Mouse (Mus musculus) megakaryocyte-erythroid progenitor cell, adult 5-6 weeks (primary cell): ENCODE measurements around the gene Tsc22d2. TPM values are rescaled to one million over a fixed set of nuclear protein-coding genes. Genes with fewer than 3 reads are reported as not detected.
"Not testable (repeated sequence)": the region's sequence is repeated elsewhere in the genome, so short reads cannot be mapped to it uniquely, and the experiment has no call there.

ENCODE experiments used
- ATAC-seq: replicated peaks from 2 replicates; pipeline ENCODE4 v1.8.0; 2016; ENCODE audit warnings: mild to moderate bottlenecking, inconsistent platforms; ENCODE audit not compliant: severe bottlenecking, poor library complexity, low FRiP score, low TSS enrichment
- total RNA-seq, 2 experiments: library from RNA; stranded (forward) in 1 of 2; stranded (reverse) in 1 of 2; fragments of 200-1000, 215-1000 nt in 1 of 2; fragments of >200 nt in 1 of 2; fragmentation: Nextera tagmentation in 1 of 2; gene quantifications; 2 replicates each; pipeline ENCODE4 v1.2.3; 2014 to 2017

The Tsc22d2 gene
- total RNA-seq, 2 experiments from 2014 or later, result 12.9 to 25.4 TPM

DNA sequence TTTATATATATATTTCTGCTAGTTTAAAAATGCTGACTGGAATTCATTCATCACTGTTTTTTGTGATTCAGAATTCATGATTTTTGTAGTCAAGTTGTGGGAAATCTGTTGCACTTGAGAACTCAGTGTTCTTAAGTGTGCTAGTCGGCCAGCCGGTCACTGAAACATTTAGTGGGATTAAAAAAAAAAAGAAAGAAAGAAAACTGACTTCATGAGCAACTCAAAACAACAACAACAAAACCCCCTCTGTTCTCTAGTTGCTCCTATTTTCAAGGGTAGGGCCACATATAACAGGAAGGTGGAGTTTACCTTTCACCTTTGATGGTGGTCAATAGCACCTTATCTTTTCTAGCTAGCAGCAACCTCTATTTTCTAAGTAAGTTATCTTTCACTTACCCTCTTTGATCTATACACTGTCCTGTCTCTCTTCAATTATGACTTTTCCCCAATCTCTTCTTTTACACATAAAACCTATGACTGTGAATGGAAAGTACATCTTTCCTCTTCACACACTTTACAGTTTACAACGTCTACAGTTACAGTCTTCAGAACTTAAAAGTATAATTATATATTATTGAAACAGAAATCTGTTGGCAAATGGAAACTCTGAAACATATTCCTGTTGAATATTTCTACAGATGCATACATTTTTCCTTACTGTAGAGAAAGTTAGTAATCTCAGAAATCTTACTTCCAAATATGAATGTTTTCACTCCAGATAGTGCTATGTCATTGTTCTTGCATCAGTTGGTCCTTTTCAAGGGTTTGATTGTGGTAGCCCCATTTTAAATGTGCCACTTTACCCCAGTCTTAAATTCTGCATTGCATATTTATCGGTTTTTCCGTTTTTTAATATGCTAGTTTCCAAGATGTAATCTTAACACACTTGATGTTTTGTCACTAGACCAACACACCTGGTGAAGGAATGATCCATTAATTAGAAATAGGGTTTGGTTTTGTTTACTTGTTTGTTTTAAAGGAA, 4.5 kb downstream of the Tsc22d2 start:
- ATAC-seq, result no peak

- no peak for ATAC-seq
These were observed 14.3 kb downstream of the Tsc22d2 start for GRCm38 (mm10) chr3:58428861-58429260.

DNA sequence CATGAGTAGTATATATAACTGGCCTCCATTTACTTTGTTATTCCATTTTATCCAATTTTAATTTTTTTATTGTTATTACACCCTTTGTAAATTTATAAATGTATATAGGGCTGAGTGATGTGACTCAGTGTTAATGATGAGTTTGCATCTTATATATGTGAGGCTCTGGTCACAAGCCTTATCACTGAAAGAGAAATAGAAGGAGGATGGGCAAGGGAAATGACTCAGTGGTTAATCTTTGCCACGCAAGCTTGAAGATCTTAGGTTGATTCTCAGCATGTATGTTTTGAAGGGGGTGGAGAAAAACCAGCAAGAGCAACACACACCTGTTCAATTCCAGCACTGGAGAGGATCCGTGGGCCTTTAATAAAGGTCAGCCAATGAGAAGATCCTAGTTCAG, 19.9 kb downstream of the Tsc22d2 start:
- ATAC-seq, result no peak

DNA sequence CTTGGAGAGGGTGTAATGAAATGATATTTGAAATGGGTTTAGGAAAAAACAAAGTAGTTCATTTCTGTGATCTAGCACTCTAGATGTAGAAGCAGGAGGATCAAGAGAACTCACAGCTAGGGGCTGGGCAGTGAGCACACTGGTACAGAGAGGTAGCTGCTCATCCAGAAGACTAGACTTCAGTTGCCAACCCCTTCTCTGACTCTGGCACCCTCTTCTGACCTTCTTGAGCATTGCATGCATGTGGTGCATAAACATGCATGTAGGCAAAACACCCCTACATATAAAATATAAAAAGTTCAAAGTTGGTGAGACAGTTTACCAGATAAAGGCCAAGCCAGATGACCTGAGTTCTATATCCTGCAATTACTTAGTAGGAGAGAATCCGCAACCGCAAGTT, 33.7 kb downstream of the Tsc22d2 start:
- ATAC-seq, result peak; percentile 93

DNA sequence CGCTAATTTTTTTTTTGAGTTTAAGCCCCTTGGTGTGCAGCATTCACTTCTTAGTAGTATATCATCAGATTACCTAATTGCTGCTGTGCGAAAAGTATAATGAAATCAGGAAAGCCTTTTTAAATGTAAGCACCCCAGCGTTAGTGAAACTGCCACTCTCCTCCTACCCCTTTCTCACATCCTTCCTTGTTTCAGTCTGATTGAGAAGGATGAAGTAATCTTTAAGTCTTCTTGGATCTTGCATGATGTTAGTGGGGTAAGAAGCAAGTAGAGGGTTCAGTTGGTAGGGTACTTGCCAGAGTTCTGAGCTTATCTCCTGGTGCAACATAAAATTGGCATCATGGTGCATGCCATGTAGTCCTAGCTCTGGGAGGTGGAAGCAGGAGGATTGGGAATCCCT, 35.0 kb downstream of the Tsc22d2 start:
- ATAC-seq, result no peak

- peak; percentile 63; the same call in 1 of the 2 replicates for ATAC-seq
These were observed 40.1 kb downstream of the Tsc22d2 start for GRCm38 (mm10) chr3:58454414-58455205.

GRCm38 (mm10) chr3:58455255-58455654, 40.7 kb downstream of the Tsc22d2 start:
- no peak for ATAC-seq

GRCm38 (mm10) chr3:58469655-58470437, 55.3 kb downstream of the Tsc22d2 start:
- peak; percentile 64 for ATAC-seq

DNA sequence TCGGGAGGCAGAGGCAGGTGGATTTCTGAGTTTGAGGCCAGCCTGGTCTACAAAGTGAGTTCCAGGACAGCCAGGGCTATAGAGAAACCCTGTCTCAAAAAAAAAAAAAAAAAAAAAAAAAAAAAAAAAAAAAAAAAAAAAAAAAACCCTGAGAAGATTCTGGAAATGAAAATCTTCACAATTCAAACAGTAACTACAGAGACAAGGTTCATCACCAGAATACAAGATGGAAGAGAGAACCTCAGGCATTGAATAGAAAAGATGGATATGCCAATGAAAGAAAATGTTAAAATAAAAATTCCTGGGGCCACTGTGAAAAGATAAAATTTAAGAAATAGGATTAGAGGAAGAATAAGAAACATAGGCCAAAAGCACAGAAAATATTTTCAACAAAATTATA, 60.8 kb downstream of the Tsc22d2 start:
- not testable (repeated sequence) for ATAC-seq

DNA sequence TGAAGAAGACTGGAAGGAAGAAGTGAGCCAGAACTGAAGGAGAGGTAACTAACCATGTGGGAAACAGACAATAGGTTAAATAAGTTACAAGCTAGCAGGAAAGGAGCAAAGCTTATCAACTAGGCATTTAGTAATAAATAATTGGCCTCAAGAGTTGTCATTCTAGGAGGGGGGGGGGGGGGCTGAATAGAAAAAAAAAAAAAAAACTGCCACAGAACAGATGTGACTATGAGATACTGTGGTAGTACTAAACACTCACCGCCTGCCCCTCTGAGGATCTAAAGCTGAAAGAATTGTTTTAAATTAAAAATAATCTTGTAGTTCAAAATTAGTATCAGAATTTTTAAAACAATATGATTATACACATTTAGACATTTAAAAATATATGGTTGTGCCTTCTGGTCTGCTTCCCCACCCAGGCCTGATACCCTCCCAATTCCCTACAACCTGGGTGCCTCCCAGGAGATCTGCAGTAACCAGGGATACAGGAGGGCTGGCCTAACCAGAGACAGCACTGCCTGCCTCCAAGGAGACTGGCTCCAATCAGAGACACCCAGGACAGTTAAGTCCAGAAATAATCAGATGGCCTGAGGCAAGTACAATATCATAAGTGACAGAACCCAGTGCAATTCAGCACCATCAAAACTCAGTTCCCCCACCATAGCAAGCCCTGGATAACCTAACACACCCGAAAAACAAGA, 64.4 kb downstream of the Tsc22d2 start:
- peak; percentile 74 for ATAC-seq

GRCm38 (mm10) chr3:58485883-58486282, 71.4 kb downstream of the Tsc22d2 start:
- ATAC-seq, result peak; percentile 70

DNA sequence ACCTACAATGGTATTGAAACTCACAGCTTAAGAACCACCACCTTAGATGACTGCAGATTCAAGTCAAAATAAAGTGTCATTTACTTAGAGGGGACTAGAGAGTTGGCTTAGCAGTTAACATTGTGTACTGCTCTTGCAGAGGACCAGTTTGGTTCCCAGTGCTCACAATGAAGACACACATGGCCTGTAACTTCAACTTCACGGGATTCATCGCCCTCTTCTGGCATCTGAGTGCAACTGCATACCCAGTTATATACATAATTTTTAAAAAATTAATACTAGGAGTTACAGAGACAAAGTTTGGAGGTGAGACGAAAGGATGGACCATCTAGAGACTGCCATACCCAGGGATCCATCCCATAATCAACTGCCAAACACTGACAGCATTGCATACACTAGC, 72.6 kb downstream of the Tsc22d2 start:
- no peak for ATAC-seq

GRCm38 (mm10) chr3:58487999-58488775, 73.7 kb downstream of the Tsc22d2 start:
- 0 out of 2 replicates have a peak, but pooled peaks have one; percentile 53 for ATAC-seq

DNA sequence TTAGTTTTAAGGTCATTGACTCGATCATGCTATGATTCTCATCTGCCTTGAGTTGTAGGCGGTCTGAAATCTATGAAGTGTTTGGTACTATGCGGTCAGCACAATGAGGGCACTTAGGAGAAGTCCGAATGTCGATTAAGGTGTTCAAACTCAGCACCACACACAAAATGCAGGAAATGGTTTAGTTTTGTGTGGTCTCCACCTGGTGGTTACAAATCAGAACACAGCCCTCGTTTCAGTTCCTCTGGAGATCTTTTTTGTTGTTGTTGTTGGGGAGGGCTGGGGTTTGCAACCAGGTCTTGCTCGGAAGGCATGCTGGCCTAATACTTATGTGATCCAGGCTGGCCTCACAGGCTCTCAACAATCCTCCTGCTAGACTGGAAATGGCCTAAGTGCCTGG, 76.3 kb downstream of the Tsc22d2 start:
- peak; percentile 56; the same call in 1 of the 2 replicates for ATAC-seq

DNA sequence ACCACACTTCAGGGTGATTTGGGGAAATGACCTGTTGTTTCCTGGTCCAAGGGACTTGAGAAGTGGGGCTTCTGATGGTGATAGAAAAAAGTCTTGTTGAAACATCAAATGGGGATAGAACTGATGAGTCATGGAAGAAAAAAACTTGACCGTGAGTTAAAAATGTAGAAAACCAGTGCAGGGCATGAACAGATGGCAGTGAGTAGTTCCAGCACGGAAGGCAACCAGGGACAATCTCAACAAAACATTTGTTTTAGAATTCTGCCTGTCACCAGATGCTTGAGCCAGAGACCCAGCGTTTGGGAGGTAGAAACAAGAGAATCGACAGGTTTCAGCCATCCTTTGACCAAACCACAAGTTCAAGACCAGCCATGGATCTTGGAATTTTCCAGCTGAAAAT, 79.1 kb downstream of the Tsc22d2 start:
- ATAC-seq, result no peak

DNA sequence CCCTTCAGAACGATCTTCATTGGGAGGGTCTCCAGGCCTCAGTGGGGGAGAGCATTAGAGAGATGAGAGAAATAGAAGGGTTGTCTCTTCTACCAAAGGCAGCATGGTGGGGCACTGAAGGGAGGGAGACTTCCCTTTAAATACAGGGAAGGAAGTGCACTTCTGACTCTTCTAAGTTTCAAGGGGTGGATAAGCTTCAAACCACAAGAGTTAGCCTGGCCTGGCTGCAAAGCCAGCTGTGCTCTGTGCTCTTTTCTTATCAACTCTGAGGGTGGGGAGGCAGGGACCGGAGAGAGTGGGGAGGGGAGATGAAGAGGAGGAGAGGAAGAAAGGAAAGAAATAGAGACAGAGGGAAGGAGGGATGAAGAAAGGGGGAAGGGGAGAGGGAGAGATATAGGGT, 87.4 kb downstream of the Tsc22d2 start:
- peak; percentile 78 for ATAC-seq

DNA sequence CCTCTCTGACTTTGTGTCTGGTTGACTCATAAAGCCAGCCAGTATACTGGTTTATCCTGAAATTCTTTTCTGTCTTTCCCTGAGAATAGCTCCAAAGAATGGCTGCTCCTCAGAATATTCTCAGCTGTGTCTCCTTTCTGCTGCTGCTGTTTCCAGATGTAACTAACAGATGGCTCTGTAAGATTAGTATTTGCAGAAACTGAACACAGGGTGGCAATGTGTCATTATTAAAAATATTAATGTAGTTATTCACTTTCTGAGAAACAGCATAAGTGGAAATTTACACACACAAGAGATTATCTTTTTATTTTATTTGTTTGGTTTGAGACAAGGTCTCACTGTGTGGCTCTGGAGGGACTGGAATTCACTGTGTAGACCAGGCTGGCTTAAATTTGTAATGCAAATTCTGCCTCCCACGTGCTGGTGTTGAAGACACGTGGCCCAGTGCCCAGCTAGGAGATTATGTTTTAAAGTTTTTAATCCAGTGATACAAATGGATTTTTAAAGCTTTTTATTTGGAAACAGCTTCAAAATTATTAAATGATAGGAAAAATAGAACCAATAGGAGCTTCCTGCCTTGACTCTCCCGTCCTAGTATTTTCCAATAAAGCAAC, 89.3 kb downstream of the Tsc22d2 start:
- no peak; the same call in 1 of the 2 replicates for ATAC-seq

- ATAC-seq, result no peak
These were observed 90.2 kb downstream of the Tsc22d2 start for GRCm38 (mm10) chr3:58504676-58505075.
